Mouse (Mus musculus): Measurements from ENCODE around the gene Stxbp5.

GRCm38 (mm10) chr10:9899086-9899485 lies 1.8 kb downstream of the Stxbp5 start:
- TF ChIP-seq ZC3H11A (IDR thresholded peaks at IDR 0.05; ENCODE audit: borderline replicate concordance, low read depth, low read length) (no peak), CHD2 (IDR thresholded peaks at IDR 0.05; ENCODE audit: low read depth, low read length) (no peak), MAFK (IDR thresholded peaks at IDR 0.05; ENCODE audit: insufficient read depth, low read depth, low read length) (no peak), ZNF384 (IDR thresholded peaks at IDR 0.05; ENCODE audit: low read depth, low read length) (no peak), HCFC1 (IDR thresholded peaks at IDR 0.05; ENCODE audit: borderline replicate concordance, insufficient read depth, low read length) (no peak)

Measured in ES-E14 (cell line).